Mouse (Mus musculus): ENCODE results near the gene Nlk. TPM values are rescaled to one million over a fixed set of nuclear protein-coding genes. Genes with fewer than 3 reads are reported as not detected.
"Not testable (repeated sequence)": the region's sequence is repeated elsewhere in the genome, so short reads cannot be mapped to it uniquely, and the experiment has no call there.

The Nlk gene
- total and polyA plus RNA-seq, 2 experiments: 4.8 to 7.5 TPM

DNA sequence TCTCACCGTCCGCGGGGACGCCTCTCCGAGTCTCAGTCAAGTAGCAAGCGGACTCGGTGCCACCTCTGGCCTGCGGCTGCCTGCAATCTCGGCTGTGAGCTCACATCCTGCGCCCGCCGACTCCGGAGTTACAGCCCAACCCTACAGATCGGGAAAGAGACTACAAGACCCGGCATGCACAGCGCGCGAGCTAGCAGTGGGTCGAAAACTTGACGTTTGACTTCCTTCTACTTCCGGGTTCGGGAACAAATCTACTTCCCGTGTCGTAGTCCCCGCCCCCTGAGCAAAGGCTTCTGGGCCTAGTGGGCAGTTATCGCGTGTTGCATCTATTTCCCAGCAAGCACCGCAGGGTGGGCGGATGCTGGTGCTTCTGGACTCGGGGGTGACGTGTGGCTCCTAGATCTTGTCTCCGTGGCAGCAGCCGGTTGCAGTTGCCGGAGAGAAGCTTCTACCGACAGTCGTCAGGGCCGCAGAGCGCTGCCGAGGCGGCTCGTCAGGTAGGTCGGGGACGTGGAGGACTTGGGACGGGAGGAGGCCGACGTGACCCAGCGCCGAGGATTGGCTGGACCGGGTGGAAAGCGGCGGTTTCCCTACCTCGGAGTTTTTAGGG, 161.0 kb downstream of the Nlk start, which contains the start of the genes Tnfaip1 and Ift20:
Gene Tnfaip1, minus strand, starts transcription at position 253 of the 610 bp plus-strand sequence.
Gene Ift20, plus strand, starts transcription at position 282 of the 610 bp plus-strand sequence.
- DNase-seq (ENCODE audit: extremely low read depth, low read depth, low spot score): peak; percentile 98
- under 1% methylated on average over 52 of the region's 52 CpGs for WGBS
- H3K4me3 ChIP-seq (ENCODE audit: insufficient read depth, low read depth, low read length): peak within 1 kb of the TSS; percentile 86
- H3K36me3 ChIP-seq (ENCODE audit: control insufficient read depth, insufficient read depth, low read length): peaks cover 16% of the 10 kb centered on the region
- peaks cover 15% of the 10 kb centered on the region; the same call in 1 of the 2 replicates for H3K79me2 ChIP-seq (ENCODE audit: control insufficient read depth, insufficient read depth, low read length)
- H3K4me1 ChIP-seq (ENCODE audit: control insufficient read depth, insufficient read depth, low read length): peaks cover 11% of the 10 kb centered on the region
- no peaks in the 10 kb centered on the region for H3K27me3 ChIP-seq (ENCODE audit: control insufficient read depth, insufficient read depth, low read length)
- peak within 1 kb of the TSS; percentile 79 for H3K27ac ChIP-seq (replicated peaks; ENCODE audit: insufficient read depth, low read depth, low read length)
- no peak for TF ChIP-seq CTCF (IDR thresholded peaks at IDR 0.05; ENCODE audit: low read depth, low read length)
- TF ChIP-seq POLR2A (IDR thresholded peaks at IDR 0.05; ENCODE audit: extremely low read depth, insufficient read depth, low read length): peak; percentile 77
- peak within 1 kb of the TSS; percentile 87 for H3K9ac ChIP-seq (ENCODE audit: low read depth, low read length)

DNA sequence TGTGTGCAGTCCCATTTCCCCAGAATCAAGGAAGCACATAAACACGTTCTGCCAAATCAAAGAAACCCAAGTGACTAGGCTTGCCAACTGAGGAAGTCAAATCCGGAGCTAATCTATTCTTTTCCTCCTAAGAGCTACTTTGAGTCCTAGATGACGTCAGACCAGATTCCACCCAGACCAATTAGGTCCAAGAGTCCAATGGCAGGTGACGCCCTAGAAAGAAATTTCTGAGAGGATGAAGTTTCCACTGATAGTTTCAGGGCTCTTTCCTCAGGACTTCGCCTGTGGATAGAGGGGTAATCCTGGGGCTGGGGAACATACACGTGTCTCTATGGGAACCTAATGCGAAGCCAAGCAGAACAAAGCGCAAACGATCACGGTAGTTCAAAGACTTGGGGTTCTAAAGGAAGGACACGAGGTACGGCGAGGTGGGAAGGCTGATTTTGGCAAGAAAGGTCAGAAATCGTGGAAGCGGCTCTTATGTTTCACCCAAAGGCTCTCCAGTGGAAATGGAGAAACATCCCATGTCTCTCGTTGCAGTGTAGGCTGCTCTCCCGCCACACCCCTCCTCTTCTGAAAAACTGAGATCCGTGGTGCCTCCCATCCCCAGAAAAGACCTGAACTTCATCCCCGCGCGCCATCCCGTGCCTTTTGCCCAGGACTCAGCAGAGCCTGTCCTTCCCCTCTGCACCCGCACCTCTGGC, 161.6 kb downstream of the Nlk start:
- peak overlapping the region; percentile 79 for H3K27ac ChIP-seq (replicated peaks; ENCODE audit: insufficient read depth, low read depth, low read length)
- H3K4me1 ChIP-seq (ENCODE audit: control insufficient read depth, insufficient read depth, low read length): peaks cover 11% of the 10 kb centered on the region
- no peak for TF ChIP-seq POLR2A (IDR thresholded peaks at IDR 0.05; ENCODE audit: extremely low read depth, insufficient read depth, low read length)
- TF ChIP-seq CTCF (IDR thresholded peaks at IDR 0.05; ENCODE audit: low read depth, low read length): no peak
- DNase-seq (ENCODE audit: extremely low read depth, low read depth, low spot score): peak; percentile 75
- H3K27me3 ChIP-seq (ENCODE audit: control insufficient read depth, insufficient read depth, low read length): no peaks in the 10 kb centered on the region
- peak overlapping the region; percentile 81 for H3K4me3 ChIP-seq (ENCODE audit: insufficient read depth, low read depth, low read length)
- peaks cover 11% of the 10 kb centered on the region for H3K36me3 ChIP-seq (ENCODE audit: control insufficient read depth, insufficient read depth, low read length)
- H3K9ac ChIP-seq (ENCODE audit: low read depth, low read length): peak overlapping the region; percentile 81
- H3K79me2 ChIP-seq (ENCODE audit: control insufficient read depth, insufficient read depth, low read length): peaks cover 15% of the 10 kb centered on the region; the same call in 1 of the 2 replicates
- 1% methylated on average over 23 of the region's 23 CpGs for WGBS

DNA sequence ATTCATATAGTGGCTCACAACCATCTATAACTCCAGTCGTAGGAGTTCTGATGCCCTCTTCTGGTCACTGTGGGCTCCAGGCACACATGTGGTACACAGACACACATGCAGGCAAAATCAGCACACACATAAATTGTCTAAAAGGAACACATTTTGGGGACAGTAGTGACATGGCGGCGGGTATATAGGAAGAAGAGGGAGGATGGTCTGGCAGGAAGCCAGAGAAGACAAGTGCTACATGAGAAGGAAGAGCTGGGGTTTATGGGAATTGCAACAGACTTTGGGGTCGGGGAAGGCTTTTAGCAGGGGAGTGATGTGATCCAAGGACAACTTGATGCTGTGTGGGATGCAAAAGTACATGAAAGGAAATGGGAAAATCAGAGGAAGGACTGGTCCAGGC, 162.7 kb downstream of the Nlk start:
- no peak overlapping the region for H3K27ac ChIP-seq (replicated peaks; ENCODE audit: insufficient read depth, low read depth, low read length)
- no peak overlapping the region for H3K9ac ChIP-seq (ENCODE audit: low read depth, low read length)
- TF ChIP-seq CTCF (IDR thresholded peaks at IDR 0.05; ENCODE audit: low read depth, low read length) (no peak), POLR2A (IDR thresholded peaks at IDR 0.05; ENCODE audit: extremely low read depth, insufficient read depth, low read length) (no peak)
- H3K4me3 ChIP-seq (ENCODE audit: insufficient read depth, low read depth, low read length): peak overlapping the region; percentile 81; the same call in 1 of the 2 replicates
- H3K27me3 ChIP-seq (ENCODE audit: control insufficient read depth, insufficient read depth, low read length): no peaks in the 10 kb centered on the region
- 72% methylated on average over 4 of the region's 4 CpGs for WGBS
- DNase-seq (ENCODE audit: extremely low read depth, low read depth, low spot score): no peak
- H3K79me2 ChIP-seq (ENCODE audit: control insufficient read depth, insufficient read depth, low read length): peaks cover 15% of the 10 kb centered on the region; the same call in 1 of the 2 replicates
- peaks cover 5% of the 10 kb centered on the region; the same call in 1 of the 2 replicates for H3K36me3 ChIP-seq (ENCODE audit: control insufficient read depth, insufficient read depth, low read length)
- peaks cover 11% of the 10 kb centered on the region for H3K4me1 ChIP-seq (ENCODE audit: control insufficient read depth, insufficient read depth, low read length)

DNA sequence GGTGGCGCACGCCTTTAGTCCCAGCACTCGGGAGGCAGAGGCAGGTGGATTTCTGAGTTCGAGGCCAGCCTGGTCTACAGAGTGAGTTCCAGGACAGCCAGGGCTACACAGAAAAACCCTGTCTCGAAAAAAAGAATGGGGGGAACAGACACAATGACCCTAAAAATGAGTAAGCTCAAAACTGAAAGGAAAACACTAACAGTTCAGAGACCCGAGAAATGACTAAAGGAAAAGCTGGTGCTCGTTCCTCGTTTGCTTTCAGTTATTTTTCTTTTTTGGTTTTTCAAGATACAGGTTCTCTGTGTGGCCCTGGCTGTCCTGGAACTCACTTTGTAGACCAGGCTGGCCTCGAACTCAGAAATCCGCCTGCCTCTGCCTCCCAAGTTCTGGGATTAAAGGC, 165.7 kb downstream of the Nlk start:
- H3K9ac ChIP-seq (ENCODE audit: low read depth, low read length); H3K4me1 ChIP-seq (ENCODE audit: control insufficient read depth, insufficient read depth, low read length); H3K4me3 ChIP-seq (ENCODE audit: insufficient read depth, low read depth, low read length); H3K27me3 ChIP-seq (ENCODE audit: control insufficient read depth, insufficient read depth, low read length); DNase-seq (ENCODE audit: extremely low read depth, low read depth, low spot score): not testable (repeated sequence)
- Histone ChIP-seq H3K36me3 (ENCODE audit: control insufficient read depth, insufficient read depth, low read length) (peaks cover 10% of the 10 kb centered on the region; the same call in 1 of the 2 replicates), H3K79me2 (ENCODE audit: control insufficient read depth, insufficient read depth, low read length) (peaks cover 12% of the 10 kb centered on the region; the same call in 1 of the 2 replicates), H3K27ac (replicated peaks; ENCODE audit: insufficient read depth, low read depth, low read length) (peak overlapping the region; percentile 58; the same call in 1 of the 2 replicates)
- 82% methylated on average over 10 of the region's 10 CpGs for WGBS

DNA sequence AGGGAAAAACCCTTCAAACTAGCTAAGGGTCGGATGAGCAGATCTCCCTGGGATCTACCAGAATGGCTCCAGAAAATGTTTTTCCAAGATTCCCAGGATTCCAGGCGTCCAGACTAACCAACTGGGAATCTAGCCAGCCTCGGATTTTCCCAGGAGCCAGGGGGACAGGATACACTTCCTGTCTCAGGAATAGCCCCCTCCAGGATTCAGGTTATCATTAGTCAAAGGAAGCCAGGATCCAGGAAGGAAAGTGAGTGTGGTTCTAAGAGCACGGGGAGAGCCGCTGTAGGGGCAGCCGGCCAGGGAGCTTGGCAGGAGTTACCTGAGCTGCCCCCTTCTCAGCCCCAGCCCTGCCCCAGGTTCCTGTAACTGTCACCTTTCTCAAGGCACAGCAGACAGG, 166.1 kb downstream of the Nlk start:
- H3K9ac ChIP-seq (ENCODE audit: low read depth, low read length): peak overlapping the region; percentile 37; the same call in 1 of the 2 replicates
- H3K27me3 ChIP-seq (ENCODE audit: control insufficient read depth, insufficient read depth, low read length): no peaks in the 10 kb centered on the region
- DNase-seq (ENCODE audit: extremely low read depth, low read depth, low spot score): no peak
- H3K4me3 ChIP-seq (ENCODE audit: insufficient read depth, low read depth, low read length): peak overlapping the region; percentile 8; the same call in 1 of the 2 replicates
- H3K79me2 ChIP-seq (ENCODE audit: control insufficient read depth, insufficient read depth, low read length): peaks cover 12% of the 10 kb centered on the region; the same call in 1 of the 2 replicates
- H3K27ac ChIP-seq (replicated peaks; ENCODE audit: insufficient read depth, low read depth, low read length): peak overlapping the region; percentile 87
- H3K36me3 ChIP-seq (ENCODE audit: control insufficient read depth, insufficient read depth, low read length): peaks cover 10% of the 10 kb centered on the region; the same call in 1 of the 2 replicates
- TF ChIP-seq CTCF (IDR thresholded peaks at IDR 0.05; ENCODE audit: low read depth, low read length) (no peak), POLR2A (IDR thresholded peaks at IDR 0.05; ENCODE audit: extremely low read depth, insufficient read depth, low read length) (no peak)
- H3K4me1 ChIP-seq (ENCODE audit: control insufficient read depth, insufficient read depth, low read length): peaks cover 3% of the 10 kb centered on the region; the same call in 1 of the 2 replicates
- 72% methylated on average over 6 of the region's 6 CpGs for WGBS

Data from liver, adult 2 months (tissue).